Mouse (Mus musculus) intestine, embryonic 15.5 days (tissue): ENCODE measurements around the gene Blvrb. TPM values are rescaled to one million over a fixed set of nuclear protein-coding genes. Genes with fewer than 3 reads are reported as not detected.

Experiments used
- ATAC-seq: fragments of 200-750 bp; cut with Nextera tagmentation; 2 replicates; pipeline ENCODE4 v1.8.0; 2017; ENCODE audit warnings: moderate TSS enrichment, moderate library complexity
- H3K27ac ChIP-seq: fragments of 300-500 bp; sonication (generic); 2 replicates; pipeline ENCODE4 v1.5.1; 2015; ENCODE audit warnings: mild to moderate bottlenecking, inconsistent platforms
- H3K27me3 ChIP-seq: fragments of 300-500 bp; sonication (generic); replicated peaks from 2 replicates; pipeline ENCODE4 v1.6.1; 2015; ENCODE audit warnings: inconsistent platforms
- H3K36me3 ChIP-seq: fragments of 300-500 bp; sonication (generic); 2 replicates; pipeline ENCODE4 v1.6.1; 2015; ENCODE audit warnings: inconsistent platforms
- H3K4me1 ChIP-seq: fragments of 300-500 bp; sonication (generic); replicated peaks from 2 replicates; pipeline ENCODE4 v1.6.1; 2015; ENCODE audit warnings: inconsistent platforms
- H3K4me2 ChIP-seq: fragments of 300-500 bp; sonication (generic); replicated peaks from 2 replicates; pipeline ENCODE4 v1.6.1; 2015; ENCODE audit warnings: mild to moderate bottlenecking, inconsistent platforms
- H3K4me3 ChIP-seq: fragments of 300-500 bp; sonication (generic); replicated peaks from 2 replicates; pipeline ENCODE4 v1.5.1; 2015; ENCODE audit warnings: inconsistent platforms
- H3K9ac ChIP-seq: fragments of 300-500 bp; sonication (generic); 2 replicates; pipeline ENCODE4 v1.6.1; 2015; ENCODE audit warnings: inconsistent platforms
- H3K9me3 ChIP-seq: fragments of 300-500 bp; sonication (generic); 2 replicates; pipeline ENCODE4 v1.6.1; 2016; ENCODE audit warnings: inconsistent platforms
- WGBS: fragments of 180-500 bp; shearing (Covaris S2); methylation state at CpG from one replicate; pipeline ENCODE4 v1.1.7; 2015; 5-methylcytosine and 5-hydroxymethylcytosine counted together
- polyA plus RNA-seq: library from polyadenylated mRNA; unstranded; fragments of >200 nt; fragmentation: Nextera tagmentation; extraction: Ambion mirVana; gene quantifications from 2 replicates; pipeline ENCODE4 v1.2.1, GENCODE M21; 2015

The Blvrb gene
- polyA plus RNA-seq, 1 experiment from 2014 or later, result 60.4 TPM

GRCm38 (mm10) chr7:27476098-27476635 is 28.4 kb downstream of the Blvrb start:
- Histone ChIP-seq H3K4me3 (no peak overlapping the region), H3K4me2 (peak overlapping the region; percentile 27), H3K9me3 (no peaks in the 10 kb centered on the region), H3K36me3 (peaks cover 7% of the 10 kb centered on the region), H3K27me3 (no peaks in the 10 kb centered on the region), H3K4me1 (peaks cover 28% of the 10 kb centered on the region), H3K27ac (peak overlapping the region; percentile 67), H3K9ac (no peak overlapping the region)
- WGBS, result 87% methylated on average over 14 of the region's 14 CpGs
- ATAC-seq, result no peak

- no peaks in the 10 kb centered on the region for H3K27me3 ChIP-seq
- peaks cover 28% of the 10 kb centered on the region for H3K4me1 ChIP-seq
- H3K4me2 ChIP-seq, result no peak overlapping the region
- peaks cover 7% of the 10 kb centered on the region for H3K36me3 ChIP-seq
- no peak for ATAC-seq
- H3K27ac ChIP-seq, result 0 out of 2 replicates have a peak overlapping the region, but pooled peaks have one; percentile 95
- H3K9me3 ChIP-seq, result no peaks in the 10 kb centered on the region
- H3K4me3 ChIP-seq, result no peak overlapping the region
- 0 out of 2 replicates have a peak overlapping the region, but pooled peaks have one; percentile 17 for H3K9ac ChIP-seq
- WGBS, result 70% methylated on average over 7 of the region's 7 CpGs
Measured at GRCm38 (mm10) chr7:27478561-27478960, 30.8 kb downstream of the Blvrb start.

- Histone ChIP-seq H3K9ac (0 out of 2 replicates have a peak overlapping the region, but pooled peaks have one; percentile 12), H3K27me3 (no peaks in the 10 kb centered on the region), H3K9me3 (no peaks in the 10 kb centered on the region), H3K4me2 (peak overlapping the region; percentile 60), H3K4me3 (0 out of 2 replicates have a peak overlapping the region, but pooled peaks have one; percentile 6), H3K4me1 (peaks cover 28% of the 10 kb centered on the region), H3K36me3 (peaks cover 7% of the 10 kb centered on the region), H3K27ac (peak overlapping the region; percentile 95)
- 42% methylated on average over 1 of the region's 1 CpGs for WGBS
- ATAC-seq, result no peak
Measured at GRCm38 (mm10) chr7:27479750-27480149, 32.0 kb downstream of the Blvrb start.

GRCm38 (mm10) chr7:27480506-27480905 is 32.7 kb downstream of the Blvrb start:
- WGBS, result 64% methylated on average over 3 of the region's 3 CpGs
- Histone ChIP-seq H3K27ac (peak overlapping the region; percentile 95), H3K9ac (peak overlapping the region; percentile 49), H3K4me1 (peaks cover 23% of the 10 kb centered on the region), H3K4me3 (peak overlapping the region; percentile 36), H3K27me3 (no peaks in the 10 kb centered on the region), H3K36me3 (peaks cover 7% of the 10 kb centered on the region), H3K9me3 (no peaks in the 10 kb centered on the region), H3K4me2 (peak overlapping the region; percentile 60)
- ATAC-seq, result no peak

GRCm38 (mm10) chr7:27480927-27481626 is 33.3 kb downstream of the Blvrb start:
- peaks cover 5% of the 10 kb centered on the region for H3K36me3 ChIP-seq
- H3K9me3 ChIP-seq, result no peaks in the 10 kb centered on the region
- no peaks in the 10 kb centered on the region for H3K27me3 ChIP-seq
- ATAC-seq, result peak; percentile 6; the same call in 1 of the 2 replicates
- 7% methylated on average over 11 of the region's 11 CpGs for WGBS
- H3K27ac ChIP-seq, result peak overlapping the region; percentile 95
- H3K4me2 ChIP-seq, result peak overlapping the region; percentile 60
- H3K9ac ChIP-seq, result peak overlapping the region; percentile 49
- H3K4me1 ChIP-seq, result peaks cover 23% of the 10 kb centered on the region
- H3K4me3 ChIP-seq, result peak overlapping the region; percentile 36

- Histone ChIP-seq H3K4me2 (peak overlapping the region; percentile 60), H3K9ac (peak overlapping the region; percentile 49), H3K9me3 (no peaks in the 10 kb centered on the region), H3K36me3 (no peaks in the 10 kb centered on the region), H3K4me1 (peaks cover 23% of the 10 kb centered on the region), H3K27ac (peak overlapping the region; percentile 95), H3K4me3 (peak overlapping the region; percentile 36), H3K27me3 (no peaks in the 10 kb centered on the region)
- WGBS, result 0% methylated on average over 7 of the region's 12 CpGs
- peak; percentile 97 for ATAC-seq
Measured at GRCm38 (mm10) chr7:27481627-27481969, 33.8 kb downstream of the Blvrb start.

- Histone ChIP-seq H3K27me3 (no peaks in the 10 kb centered on the region), H3K36me3 (no peaks in the 10 kb centered on the region), H3K9ac (no peak overlapping the region), H3K9me3 (no peaks in the 10 kb centered on the region), H3K27ac (no peak overlapping the region), H3K4me3 (no peak overlapping the region), H3K4me2 (no peak overlapping the region), H3K4me1 (peaks cover 21% of the 10 kb centered on the region)
- ATAC-seq, result no peak
- WGBS, result 92% methylated on average over 4 of the region's 4 CpGs
Measured at GRCm38 (mm10) chr7:27483860-27484259, 36.1 kb downstream of the Blvrb start.

DNA sequence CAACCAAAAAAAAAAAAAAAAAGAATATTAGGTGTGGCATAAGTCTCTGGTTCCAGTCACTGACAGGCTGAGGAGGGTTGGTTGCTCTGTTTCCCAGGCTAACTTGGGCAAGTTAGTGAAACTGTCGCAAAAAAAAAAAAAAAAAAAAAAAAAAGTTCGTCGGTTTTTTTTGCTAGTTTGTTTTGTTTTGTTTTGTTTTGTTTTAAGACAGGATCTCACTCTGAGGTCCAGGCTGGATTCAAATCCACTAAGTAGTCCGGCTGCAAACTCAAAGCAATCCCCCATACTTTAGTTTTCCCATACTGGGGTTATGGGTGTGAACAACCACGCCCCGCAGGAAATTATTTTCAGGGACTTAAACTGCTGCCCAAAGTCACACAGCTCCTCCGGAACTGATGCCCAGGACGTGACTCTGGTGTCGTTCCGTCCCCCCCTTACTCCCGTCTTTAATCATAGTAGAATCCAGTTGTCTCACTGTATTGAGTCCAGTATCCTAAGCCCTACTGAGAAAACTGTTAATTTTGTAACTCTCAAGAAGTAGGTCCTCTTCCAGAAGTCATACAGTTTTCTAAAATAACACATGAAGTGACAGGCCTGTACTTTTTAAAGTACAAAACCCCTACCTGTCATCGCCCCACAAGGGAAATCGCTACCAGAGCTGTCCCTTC is 38.5 kb downstream of the Blvrb start:
- Histone ChIP-seq H3K27me3 (no peaks in the 10 kb centered on the region), H3K4me1 (peaks cover 28% of the 10 kb centered on the region), H3K36me3 (peaks cover 6% of the 10 kb centered on the region; the same call in 1 of the 2 replicates), H3K4me2 (peak overlapping the region; percentile 71), H3K27ac (peak overlapping the region; percentile 81), H3K9me3 (no peaks in the 10 kb centered on the region), H3K9ac (peak overlapping the region; percentile 21), H3K4me3 (peak overlapping the region; percentile 78)
- WGBS, result 2% methylated on average over 13 of the region's 13 CpGs
- no peak for ATAC-seq

DNA sequence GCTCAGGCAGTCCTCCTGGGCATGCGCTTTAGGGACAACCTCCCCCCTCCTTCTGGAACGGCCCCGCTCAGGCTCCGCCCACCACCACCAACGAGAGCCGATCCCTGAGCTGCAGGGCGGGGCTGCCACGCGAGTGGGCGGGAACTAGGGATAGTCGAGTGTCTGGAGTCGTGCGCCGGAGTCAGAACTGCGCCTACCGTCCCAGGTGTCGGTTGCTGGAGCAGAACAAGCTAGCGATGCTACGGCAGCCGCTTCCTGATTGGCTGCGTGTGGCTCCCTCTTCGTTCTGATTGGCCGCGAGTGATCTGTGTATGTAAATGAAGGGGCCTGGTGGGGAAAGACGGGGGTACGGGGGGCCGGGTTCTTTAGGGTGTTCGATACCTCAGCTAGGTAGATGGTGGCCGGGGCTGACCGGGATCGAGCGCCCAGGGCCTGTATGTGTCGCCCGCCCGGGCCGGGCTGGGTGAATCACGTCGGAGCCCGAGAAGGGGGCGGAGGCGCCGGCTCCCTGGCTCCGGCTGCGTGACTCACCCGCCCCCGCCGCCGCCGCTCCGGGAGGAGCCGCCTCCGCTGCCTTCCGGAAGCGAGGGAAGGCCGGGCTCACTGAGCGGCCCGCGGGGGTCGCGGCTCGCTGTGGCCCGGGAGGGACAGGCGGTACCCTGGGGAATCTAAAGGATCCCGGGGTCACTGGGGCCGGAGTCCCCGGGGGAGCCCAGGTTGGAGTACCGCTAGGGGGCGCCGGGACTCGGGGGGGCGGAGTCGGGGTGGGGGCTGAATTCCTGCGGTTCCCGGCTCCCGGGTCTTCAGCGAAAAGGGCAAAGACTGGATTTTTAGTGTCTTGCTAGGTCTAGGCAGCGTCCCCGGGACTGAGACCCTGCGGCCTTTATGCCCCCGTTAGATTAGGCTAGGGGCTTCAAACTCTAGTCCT is 39.3 kb downstream of the Blvrb start, which contains the start of gene Sertad1:
Sertad1 (plus strand) TSS at position 141 of the 928 bp plus-strand sequence.
- Histone ChIP-seq H3K4me1 (peaks cover 34% of the 10 kb centered on the region), H3K27ac (peak within 1 kb of the TSS; percentile 99), H3K36me3 (peaks cover 6% of the 10 kb centered on the region; the same call in 1 of the 2 replicates), H3K4me3 (peak within 1 kb of the TSS; percentile 78), H3K9ac (peak within 1 kb of the TSS; percentile 86), H3K4me2 (peak within 1 kb of the TSS; percentile 71), H3K9me3 (no peaks in the 10 kb centered on the region), H3K27me3 (no peaks in the 10 kb centered on the region)
- peak; percentile 90 for ATAC-seq
- WGBS, result under 1% methylated on average over 77 of the region's 80 CpGs

- Histone ChIP-seq H3K9ac (peak overlapping the region; percentile 86), H3K4me1 (peaks cover 36% of the 10 kb centered on the region), H3K4me3 (peak overlapping the region; percentile 78), H3K9me3 (no peaks in the 10 kb centered on the region), H3K27ac (peak overlapping the region; percentile 99), H3K4me2 (peak overlapping the region; percentile 71), H3K36me3 (peaks cover 6% of the 10 kb centered on the region; the same call in 1 of the 2 replicates), H3K27me3 (no peaks in the 10 kb centered on the region)
- 1% methylated on average over 13 of the region's 13 CpGs for WGBS
- ATAC-seq, result no peak
Measured at GRCm38 (mm10) chr7:27487740-27488268, 40.0 kb downstream of the Blvrb start.

DNA sequence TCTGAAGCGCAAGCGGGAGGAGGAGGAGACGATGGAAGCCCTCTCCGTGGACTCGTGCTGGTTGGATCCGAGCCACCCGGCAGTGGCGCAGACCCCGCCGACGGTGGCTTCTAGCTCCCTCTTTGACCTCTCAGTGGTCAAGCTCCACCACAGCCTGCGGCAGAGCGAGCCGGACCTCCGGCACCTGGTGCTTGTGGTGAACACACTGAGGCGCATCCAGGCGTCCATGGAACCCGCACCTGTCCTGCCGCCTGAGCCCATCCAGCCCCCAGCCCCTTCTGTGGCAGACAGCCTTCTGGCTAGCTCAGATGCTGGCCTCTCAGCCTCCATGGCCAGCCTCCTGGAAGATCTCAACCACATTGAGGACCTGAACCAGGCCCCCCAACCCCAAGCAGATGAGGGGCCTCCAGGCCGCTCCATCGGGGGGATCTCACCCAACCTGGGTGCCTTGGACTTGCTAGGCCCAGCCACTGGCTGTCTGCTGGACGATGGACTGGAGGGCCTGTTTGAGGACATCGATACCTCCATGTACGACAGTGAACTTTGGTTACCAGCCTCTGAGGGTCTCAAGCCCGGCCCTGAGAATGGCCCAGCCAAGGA is 41.6 kb downstream of the Blvrb start:
- no peaks in the 10 kb centered on the region for H3K27me3 ChIP-seq
- peaks cover 6% of the 10 kb centered on the region; the same call in 1 of the 2 replicates for H3K36me3 ChIP-seq
- ATAC-seq, result no peak
- H3K4me3 ChIP-seq, result no peak overlapping the region
- H3K4me1 ChIP-seq, result peaks cover 40% of the 10 kb centered on the region
- no peak overlapping the region for H3K4me2 ChIP-seq
- peak overlapping the region; percentile 90 for H3K27ac ChIP-seq
- no peak overlapping the region for H3K9ac ChIP-seq
- 91% methylated on average over 25 of the region's 25 CpGs for WGBS
- no peaks in the 10 kb centered on the region for H3K9me3 ChIP-seq
